Mouse (Mus musculus): ENCODE data around the gene Cep128.
"Not testable (repeated sequence)": the region's sequence is repeated elsewhere in the genome, so short reads cannot be mapped to it uniquely, and the experiment has no call there.

The Cep128 gene

GRCm38 (mm10) chr12:91063337-91064015 is 320.7 kb downstream of the Cep128 start:
- no peak for DNase-seq (ENCODE audit: low read depth, low spot score)

GRCm38 (mm10) chr12:91062681-91063080 is 321.5 kb downstream of the Cep128 start:
- DNase-seq (ENCODE audit: low read depth, low spot score) = no peak

- DNase-seq (ENCODE audit: low read depth, low spot score) = no peak
Observed at GRCm38 (mm10) chr12:91059704-91060318, 324.4 kb downstream of the Cep128 start.

GRCm38 (mm10) chr12:91056885-91057284 is 327.3 kb downstream of the Cep128 start:
- no peak for DNase-seq (ENCODE audit: low read depth, low spot score)

GRCm38 (mm10) chr12:91052301-91052700 is 331.9 kb downstream of the Cep128 start:
- DNase-seq (ENCODE audit: low read depth, low spot score) = no peak

GRCm38 (mm10) chr12:91050593-91051325 is 333.4 kb downstream of the Cep128 start:
- no peak for DNase-seq (ENCODE audit: low read depth, low spot score)

GRCm38 (mm10) chr12:91041363-91041762 is 342.8 kb downstream of the Cep128 start:
- DNase-seq (ENCODE audit: low read depth, low spot score) = no peak

GRCm38 (mm10) chr12:91040267-91040905 is 343.8 kb downstream of the Cep128 start:
- no peak for DNase-seq (ENCODE audit: low read depth, low spot score)

- DNase-seq (ENCODE audit: low read depth, low spot score) = no peak
Observed at GRCm38 (mm10) chr12:91029116-91029515, 355.1 kb downstream of the Cep128 start.

GRCm38 (mm10) chr12:91027681-91028080 is 356.5 kb downstream of the Cep128 start:
- no peak for DNase-seq (ENCODE audit: low read depth, low spot score)

GRCm38 (mm10) chr12:91027100-91027499 is 357.1 kb downstream of the Cep128 start:
- DNase-seq (ENCODE audit: low read depth, low spot score) = no peak

- DNase-seq (ENCODE audit: low read depth, low spot score) = no peak
Observed at GRCm38 (mm10) chr12:91015075-91015474, 369.1 kb downstream of the Cep128 start.

GRCm38 (mm10) chr12:91013043-91013442 is 371.2 kb downstream of the Cep128 start:
- no peak for DNase-seq (ENCODE audit: low read depth, low spot score)

- no peak for DNase-seq (ENCODE audit: low read depth, low spot score)
Observed at GRCm38 (mm10) chr12:91012184-91012583, 372.0 kb downstream of the Cep128 start.

- no peak for DNase-seq (ENCODE audit: low read depth, low spot score)
Observed at GRCm38 (mm10) chr12:91008736-91009135, 375.5 kb downstream of the Cep128 start.

GRCm38 (mm10) chr12:91008170-91008569 is 376.0 kb downstream of the Cep128 start:
- DNase-seq (ENCODE audit: low read depth, low spot score) = no peak

GRCm38 (mm10) chr12:90997539-90997938 is 386.7 kb downstream of the Cep128 start:
- no peak for DNase-seq (ENCODE audit: low read depth, low spot score)

GRCm38 (mm10) chr12:90993331-90993730 is 390.9 kb downstream of the Cep128 start:
- DNase-seq (ENCODE audit: low read depth, low spot score) = no peak

- no peak for DNase-seq (ENCODE audit: low read depth, low spot score)
Observed at GRCm38 (mm10) chr12:90987782-90988181, 396.4 kb downstream of the Cep128 start.

- DNase-seq (ENCODE audit: low read depth, low spot score) = no peak
Observed at GRCm38 (mm10) chr12:90987259-90987658, 396.9 kb downstream of the Cep128 start.

- DNase-seq (ENCODE audit: low read depth, low spot score) = no peak
Observed at GRCm38 (mm10) chr12:90982018-90982417, 402.2 kb downstream of the Cep128 start.

- DNase-seq (ENCODE audit: low read depth, low spot score) = not testable (repeated sequence)
Observed at GRCm38 (mm10) chr12:90976406-90976805, 407.8 kb downstream of the Cep128 start.
